Mouse (Mus musculus) heart, embryonic 14.5 days (tissue): ENCODE measurements around the gene Hoxb5. TPM values are rescaled to one million over a fixed set of nuclear protein-coding genes. Genes with fewer than 3 reads are reported as not detected.

ENCODE experiments used
- ATAC-seq: fragments of 200-750 bp; cut with Nextera tagmentation; 2 replicates; pipeline ENCODE4 v1.8.0; 2017; ENCODE audit warnings: low read depth, moderate TSS enrichment; ENCODE audit not compliant: insufficient number of reproducible peaks, insufficient read depth, low FRiP score
- H3K27ac ChIP-seq, 2 experiments: fragments of 200-500 bp in 1 of 2; fragments of 300-500 bp in 1 of 2; sonication (generic) in 1 of 2; replicated peaks in 1 of 2; 2 replicates each; pipeline ENCODE4 v1.5.1; 2012 to 2014; ENCODE audit warnings: low read depth in 2 of 2, low read length in 2 of 2, control low read depth in 1 of 2, mild to moderate bottlenecking in 1 of 2, mixed read lengths in 1 of 2; ENCODE audit not compliant: control insufficient read depth in 1 of 2, insufficient read depth in 1 of 2
- H3K27me3 ChIP-seq: fragments of 300-500 bp; sonication (generic); 2 replicates; pipeline ENCODE4 v1.6.1; 2014; ENCODE audit warnings: mild to moderate bottlenecking, low read length, control low read depth; ENCODE audit not compliant: control insufficient read depth, insufficient read depth
- H3K36me3 ChIP-seq: fragments of 300-500 bp; sonication (generic); 2 replicates; pipeline ENCODE4 v1.6.1; 2014; ENCODE audit warnings: mild to moderate bottlenecking, control low read depth, low read length, mixed read lengths; ENCODE audit not compliant: control insufficient read depth, insufficient read depth
- H3K4me1 ChIP-seq, 2 experiments: fragments of 200-500 bp in 1 of 2; fragments of 300-500 bp in 1 of 2; sonication (generic) in 1 of 2; 2 replicates each; pipeline ENCODE4 v1.6.1; 2012 to 2014; ENCODE audit warnings: low read length in 2 of 2, control low read depth in 1 of 2, mixed read lengths in 1 of 2; ENCODE audit not compliant: control insufficient read depth in 2 of 2, insufficient read depth in 2 of 2
- H3K4me2 ChIP-seq: fragments of 300-500 bp; sonication (generic); 2 replicates; pipeline ENCODE4 v1.6.1; 2014; ENCODE audit warnings: mild to moderate bottlenecking, low read length
- H3K4me3 ChIP-seq, 2 experiments: fragments of 200-500 bp in 1 of 2; fragments of 300-500 bp in 1 of 2; sonication (generic) in 1 of 2; 2 replicates each; pipeline ENCODE4 v1.5.1; 2012 to 2014; ENCODE audit warnings: low read length in 2 of 2, mild to moderate bottlenecking in 2 of 2, control low read depth in 1 of 2, low read depth in 1 of 2, moderate library complexity in 1 of 2; ENCODE audit not compliant: control insufficient read depth in 1 of 2, insufficient read depth in 1 of 2
- H3K9ac ChIP-seq: fragments of 300-500 bp; sonication (generic); 2 replicates; pipeline ENCODE4 v1.6.1; 2014; ENCODE audit warnings: mild to moderate bottlenecking, low read length
- H3K9me3 ChIP-seq: fragments of 300-500 bp; sonication (generic); 2 replicates; pipeline ENCODE4 v1.6.1; 2016; ENCODE audit warnings: low read length, control low read depth; ENCODE audit not compliant: control insufficient read depth
- WGBS: fragments of 180-500 bp; shearing (Covaris S2); extraction: QIAGEN DNeasy Blood & Tissue Kit; methylation state at CpG from one replicate; pipeline ENCODE4 v1.1.7; 2014; 5-methylcytosine and 5-hydroxymethylcytosine counted together
- polyA plus RNA-seq: library from polyadenylated mRNA; unstranded; fragments of >200 nt; fragmentation: Nextera tagmentation; extraction: Ambion mirVana; gene quantifications from 2 replicates; pipeline ENCODE4 v1.2.1, GENCODE M21; 2014

The Hoxb5 gene
- polyA plus RNA-seq, 1 experiment from 2014 or later, result 0.27 TPM

GRCm38 (mm10) chr11:96316696-96317607 lies 13.8 kb downstream of the Hoxb5 start:
- Histone ChIP-seq H3K27ac (no peak overlapping the region), H3K4me1 (0 out of 4 replicates have a peak, but pooled peaks cover 2 to 7% of the 10 kb centered on the region in 2 experiments), H3K9me3 (no peaks in the 10 kb centered on the region), H3K27me3 (peaks cover 98% of the 10 kb centered on the region), H3K36me3 (no peaks in the 10 kb centered on the region), H3K9ac (no peak overlapping the region), H3K4me3 (no peak overlapping the region), H3K4me2 (no peak overlapping the region)
- no peak for ATAC-seq
- WGBS, result 13% methylated on average over 18 of the region's 18 CpGs

GRCm38 (mm10) chr11:96317608-96318367 lies 14.7 kb downstream of the Hoxb5 start, which contains the start of gene Hoxb4:
Gene Hoxb4, plus strand, starts transcription at chr11:96318267.
- Histone ChIP-seq H3K4me1 (0 out of 4 replicates have a peak, but pooled peaks cover 2 to 7% of the 10 kb centered on the region in 2 experiments), H3K27ac (peak within 1 kb of the TSS in 1 of 2 experiments; percentile 57; a peak in 2 of 4 replicates), H3K27me3 (peaks cover 98% of the 10 kb centered on the region), H3K9ac (peak within 1 kb of the TSS; percentile 66; the same call in 1 of the 2 replicates), H3K36me3 (no peaks in the 10 kb centered on the region), H3K4me3 (peak within 1 kb of the TSS; percentile 39), H3K9me3 (no peaks in the 10 kb centered on the region), H3K4me2 (peak within 1 kb of the TSS; percentile 55)
- ATAC-seq, result 0 out of 2 replicates have a peak, but pooled peaks have one; percentile 42
- 3% methylated on average over 28 of the region's 28 CpGs for WGBS

- H3K27me3 ChIP-seq, result peaks cover 98% of the 10 kb centered on the region
- ATAC-seq, result peak; percentile 41; the same call in 1 of the 2 replicates
Measured at GRCm38 (mm10) chr11:96318368-96319070, 15.4 kb downstream of the Hoxb5 start.

GRCm38 (mm10) chr11:96319071-96319902 lies 16.2 kb downstream of the Hoxb5 start:
- Histone ChIP-seq H3K4me1 (0 out of 4 replicates have a peak, but pooled peaks cover 2 to 7% of the 10 kb centered on the region in 2 experiments), H3K9me3 (no peaks in the 10 kb centered on the region), H3K4me3 (peak overlapping the region; percentile 38 to 39), H3K9ac (peak overlapping the region; percentile 66; the same call in 1 of the 2 replicates), H3K27ac (peak overlapping the region in 1 of 2 experiments; percentile 57; a peak in 2 of 4 replicates), H3K27me3 (peaks cover 98% of the 10 kb centered on the region), H3K4me2 (peak overlapping the region; percentile 55), H3K36me3 (no peaks in the 10 kb centered on the region)
- under 1% methylated on average over 32 of the region's 34 CpGs for WGBS
- no peak; the same call in 1 of the 2 replicates for ATAC-seq

More at GRCm38 (mm10) chr11:96318368-96319070, 15.4 kb downstream of the Hoxb5 start:
- Histone ChIP-seq H3K4me2 (peak overlapping the region; percentile 55), H3K9me3 (no peaks in the 10 kb centered on the region), H3K4me3 (peak overlapping the region; percentile 39), H3K27ac (peak overlapping the region in 1 of 2 experiments; percentile 57; a peak in 2 of 4 replicates), H3K9ac (peak overlapping the region; percentile 66; the same call in 1 of the 2 replicates), H3K36me3 (no peaks in the 10 kb centered on the region), H3K4me1 (0 out of 4 replicates have a peak, but pooled peaks cover 2 to 7% of the 10 kb centered on the region in 2 experiments)
- WGBS, result under 1% methylated on average over 41 of the region's 45 CpGs

GRCm38 (mm10) chr11:96319910-96320309 lies 16.8 kb downstream of the Hoxb5 start:
- H3K9me3 ChIP-seq, result no peaks in the 10 kb centered on the region
- H3K4me2 ChIP-seq, result peak overlapping the region; percentile 55
- H3K9ac ChIP-seq, result peak overlapping the region; percentile 9; the same call in 1 of the 2 replicates
- WGBS, result under 1% methylated on average over 29 of the region's 29 CpGs
- no peak for ATAC-seq
- peaks cover 98% of the 10 kb centered on the region for H3K27me3 ChIP-seq
- no peaks in the 10 kb centered on the region for H3K36me3 ChIP-seq
- H3K4me3 ChIP-seq, result peak overlapping the region; percentile 38 to 39
- peak overlapping the region in 1 of 2 experiments; percentile 0; a peak in 1 of 4 replicates for H3K27ac ChIP-seq
- H3K4me1 ChIP-seq, result 0 out of 4 replicates have a peak, but pooled peaks cover 2 to 7% of the 10 kb centered on the region in 2 experiments

- WGBS, result 12% methylated on average over 17 of the region's 17 CpGs
- Histone ChIP-seq H3K36me3 (no peaks in the 10 kb centered on the region), H3K27ac (no peak overlapping the region), H3K4me1 (0 out of 4 replicates have a peak, but pooled peaks cover 2 to 7% of the 10 kb centered on the region in 2 experiments), H3K4me2 (peak overlapping the region; percentile 55; the same call in 1 of the 2 replicates), H3K9ac (no peak overlapping the region), H3K4me3 (no peak overlapping the region), H3K9me3 (no peaks in the 10 kb centered on the region), H3K27me3 (peaks cover 98% of the 10 kb centered on the region)
- no peak for ATAC-seq
Measured at GRCm38 (mm10) chr11:96320688-96321087, 17.6 kb downstream of the Hoxb5 start.
